Mouse (Mus musculus): ENCODE results near the gene Ccdc33.

The Ccdc33 gene

GRCm38 (mm10) chr9:58087277-58087998 lies 31.2 kb downstream of the Ccdc33 start:
- DNase-seq, result no peak

DNA sequence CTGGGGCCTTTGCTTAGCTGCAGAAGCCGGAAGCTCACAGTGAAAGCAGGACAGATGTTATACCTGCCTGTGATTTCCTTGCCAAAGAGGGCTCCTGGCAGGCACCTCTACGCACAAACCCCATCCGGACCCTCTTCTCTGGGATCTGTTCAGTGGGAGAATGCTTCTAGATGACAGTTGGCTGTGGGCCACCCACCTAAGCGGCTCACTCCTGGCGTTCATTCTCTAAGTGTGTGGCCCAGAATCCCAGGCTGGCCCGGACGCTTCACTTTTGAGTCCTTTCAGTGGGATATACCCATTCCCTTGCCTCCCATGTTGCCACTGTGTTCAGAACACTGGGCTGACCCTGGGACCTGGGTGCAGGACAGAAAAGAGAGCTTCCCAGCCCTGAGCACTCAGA lies 31.8 kb downstream of the Ccdc33 start:
- DNase-seq, result no peak

GRCm38 (mm10) chr9:58086203-58086602 lies 32.4 kb downstream of the Ccdc33 start:
- no peak for DNase-seq

- DNase-seq, result peak; percentile 83
These were observed 33.5 kb downstream of the Ccdc33 start for GRCm38 (mm10) chr9:58085074-58085473.

- DNase-seq, result no peak
These were observed 34.0 kb downstream of the Ccdc33 start for GRCm38 (mm10) chr9:58084586-58084985.

DNA sequence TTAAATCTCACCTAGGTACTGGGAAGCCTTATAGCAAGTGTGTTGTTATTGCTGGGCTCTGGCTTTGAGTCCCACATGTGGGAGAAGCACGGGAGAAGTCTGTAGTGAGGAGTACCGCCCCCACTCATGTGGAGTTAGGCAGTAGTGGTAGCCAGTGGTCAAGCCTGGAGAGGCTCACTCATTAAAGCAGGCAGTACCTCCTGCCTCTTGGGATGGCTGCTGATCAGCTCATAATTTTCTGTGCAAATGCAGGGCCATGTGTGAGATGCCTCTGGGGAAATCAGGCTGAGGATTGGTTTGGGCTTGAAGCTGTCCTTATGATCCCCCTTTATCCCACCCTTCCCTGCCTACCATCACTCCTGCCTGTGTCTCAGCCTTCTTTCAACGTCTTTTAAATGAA lies 44.1 kb downstream of the Ccdc33 start:
- DNase-seq, result no peak

GRCm38 (mm10) chr9:58067546-58067945 lies 51.1 kb downstream of the Ccdc33 start:
- no peak for DNase-seq

GRCm38 (mm10) chr9:58066731-58067095 lies 51.9 kb downstream of the Ccdc33 start:
- peak; percentile 82 for DNase-seq

DNA sequence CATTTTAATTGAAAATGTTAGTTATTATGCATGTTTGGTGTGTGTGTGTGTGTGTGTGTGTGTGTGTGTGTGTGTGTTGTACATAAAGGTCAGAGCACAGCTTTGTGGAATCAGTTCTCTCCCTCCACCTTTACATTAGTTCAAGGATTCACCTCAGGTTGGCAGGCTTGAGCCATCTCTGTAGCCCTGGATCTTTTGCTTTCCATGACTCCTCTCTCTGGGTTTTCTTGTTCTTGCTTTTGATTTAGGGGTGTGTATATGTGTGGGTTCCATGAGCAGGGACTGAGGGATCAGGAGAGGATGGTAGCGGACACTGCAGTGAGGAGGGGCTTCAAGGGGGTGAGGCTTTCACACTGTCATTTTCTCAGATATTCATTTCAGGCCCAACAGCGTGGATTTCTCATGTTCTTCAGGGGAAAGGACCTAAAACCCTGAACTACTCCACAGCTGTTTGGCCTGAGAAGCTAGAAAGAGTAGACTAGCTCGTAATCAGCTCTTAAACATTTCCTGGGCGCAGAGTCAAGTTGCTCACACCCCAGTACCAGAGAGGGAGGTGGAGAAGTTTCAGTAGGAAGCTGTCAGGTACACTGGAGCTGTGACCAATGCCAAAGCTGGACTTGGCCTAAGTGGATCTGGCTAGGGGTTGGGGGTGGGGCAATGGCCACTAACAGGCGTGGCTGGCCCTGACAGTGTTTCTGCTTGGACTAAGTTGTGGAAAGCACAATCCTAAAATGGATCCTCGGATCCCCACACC lies 52.5 kb downstream of the Ccdc33 start:
- DNase-seq, result no peak

- no peak for DNase-seq
These were observed 53.1 kb downstream of the Ccdc33 start for GRCm38 (mm10) chr9:58065532-58065931.

GRCm38 (mm10) chr9:58063531-58063930 lies 55.1 kb downstream of the Ccdc33 start, which contains the start of gene Stra6:
Stra6 (plus strand) TSS chr9:58063788.
- peak; percentile 66 for DNase-seq

- DNase-seq, result no peak
These were observed 57.7 kb downstream of the Ccdc33 start for GRCm38 (mm10) chr9:58060677-58061667.

DNA sequence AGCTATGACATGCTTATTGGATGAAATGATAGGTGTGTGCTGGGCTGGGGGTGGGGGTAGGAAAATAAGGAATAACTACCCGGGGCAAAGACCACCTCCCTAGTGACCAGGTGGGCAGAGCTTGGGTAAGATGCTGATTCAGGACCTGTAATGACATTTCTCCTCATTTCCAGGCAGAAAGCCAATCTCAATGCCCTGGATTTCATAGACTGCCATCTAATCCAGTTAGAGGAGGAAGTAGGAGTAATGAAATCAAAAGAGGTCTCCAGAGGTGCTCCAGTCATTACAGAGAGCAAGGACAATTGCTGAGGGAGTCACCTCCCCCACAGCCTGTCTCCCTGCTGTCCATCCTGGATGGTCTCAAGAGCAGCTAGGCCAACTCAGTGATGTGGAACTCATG lies 58.7 kb downstream of the Ccdc33 start:
- DNase-seq, result no peak

DNA sequence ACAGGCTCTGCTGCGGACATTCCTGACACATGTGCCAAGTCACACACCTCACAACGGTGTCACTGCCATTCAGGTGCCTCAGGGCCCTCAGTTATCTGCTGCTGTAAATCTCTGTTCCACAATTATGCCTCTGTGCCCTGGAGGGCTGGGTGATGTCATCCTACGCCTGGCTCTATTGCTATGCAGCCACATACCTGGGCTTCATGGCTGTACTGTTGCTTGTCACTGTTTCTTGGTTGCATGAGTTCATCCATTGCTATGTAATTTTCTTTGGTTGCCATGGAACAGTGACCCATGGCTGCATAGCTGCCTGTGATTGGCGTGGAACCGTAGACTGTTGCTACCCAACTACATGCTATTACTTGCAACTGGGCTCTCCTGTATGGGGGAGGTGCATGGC lies 63.0 kb downstream of the Ccdc33 start:
- no peak for DNase-seq

DNA sequence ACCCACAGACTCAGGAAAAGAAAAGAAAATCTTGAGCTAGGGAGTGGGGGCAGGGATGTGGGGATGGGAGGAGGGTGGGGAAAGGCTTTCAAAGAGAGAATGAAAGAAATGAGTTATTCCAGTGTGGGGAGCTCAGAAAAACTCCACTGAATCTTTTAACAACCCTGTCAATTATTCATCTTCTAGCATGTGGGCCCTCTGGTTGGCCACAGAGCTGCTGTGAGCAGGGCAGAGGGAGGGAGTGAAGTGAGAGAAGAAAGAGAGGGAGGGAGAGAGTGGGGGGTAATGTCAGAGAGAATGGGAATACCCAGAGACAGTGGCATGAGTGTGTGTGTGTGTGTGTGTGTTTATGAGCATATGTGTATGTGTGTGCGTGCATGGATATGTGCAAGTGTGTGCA lies 64.6 kb downstream of the Ccdc33 start:
- no peak for DNase-seq

DNA sequence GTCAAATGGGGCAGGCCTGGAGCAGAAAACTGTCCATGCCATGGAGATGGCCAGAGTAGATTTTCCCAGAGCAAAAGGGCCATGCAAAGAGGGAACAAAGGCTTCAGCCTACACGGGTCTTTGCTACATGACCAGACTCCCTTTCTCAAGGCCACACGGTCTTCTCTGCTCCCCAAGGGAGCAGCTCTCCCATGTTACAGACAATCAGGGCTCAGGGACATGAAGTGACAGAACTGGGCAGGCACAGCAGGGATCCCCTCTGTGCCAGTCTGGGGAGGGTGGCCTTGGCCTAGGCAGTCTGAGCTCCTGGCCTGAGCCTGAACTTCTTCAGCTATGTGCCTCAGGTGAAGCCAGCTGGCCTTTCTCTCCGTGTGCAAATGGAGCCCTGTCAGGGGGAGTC lies 65.1 kb downstream of the Ccdc33 start:
- no peak for DNase-seq

GRCm38 (mm10) chr9:58053102-58053501 lies 65.5 kb downstream of the Ccdc33 start:
- DNase-seq, result peak; percentile 64

DNA sequence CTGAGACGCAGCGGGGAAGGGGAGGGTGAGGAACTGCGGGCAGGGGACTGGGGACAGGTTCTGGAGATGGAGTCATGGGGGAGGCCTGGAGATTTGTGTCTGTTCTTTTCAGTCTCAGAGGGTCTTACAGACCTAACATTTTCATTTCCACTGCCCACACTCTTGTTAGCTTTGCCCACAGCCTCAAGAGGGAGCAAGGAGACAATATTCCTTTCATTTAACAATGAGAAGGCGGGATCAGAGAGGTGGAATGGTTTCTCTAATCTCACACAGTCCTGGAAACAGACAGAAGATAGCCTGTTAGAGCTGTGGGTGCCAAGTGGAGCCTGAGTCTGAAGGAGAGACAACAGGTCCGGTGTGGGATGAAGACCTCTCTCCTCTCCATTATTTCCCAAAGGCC lies 66.7 kb downstream of the Ccdc33 start:
- no peak for DNase-seq

GRCm38 (mm10) chr9:58049861-58050260 lies 68.8 kb downstream of the Ccdc33 start:
- DNase-seq, result no peak

- DNase-seq, result no peak
These were observed 69.4 kb downstream of the Ccdc33 start for GRCm38 (mm10) chr9:58049186-58049585.

DNA sequence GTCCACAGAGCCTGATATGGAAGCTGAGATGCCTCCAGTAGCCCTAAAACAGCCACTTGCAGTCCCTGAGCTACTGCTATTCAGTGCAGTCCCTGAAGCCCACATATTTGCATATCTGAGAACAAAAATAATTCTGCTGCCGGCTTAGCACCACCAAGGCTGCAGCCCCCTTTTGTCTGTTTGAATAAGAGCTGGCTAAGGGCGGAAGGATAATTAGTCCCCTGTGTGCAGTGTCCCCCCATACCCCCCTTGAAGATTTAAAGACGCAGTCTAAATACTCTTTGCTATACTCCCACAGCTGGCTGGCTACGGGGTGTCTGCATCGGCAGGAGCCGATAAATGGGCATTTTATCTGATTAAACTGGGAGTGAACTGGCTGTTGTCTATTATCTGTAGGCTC lies 70.0 kb downstream of the Ccdc33 start:
- no peak for DNase-seq

- DNase-seq, result no peak
These were observed 71.6 kb downstream of the Ccdc33 start for GRCm38 (mm10) chr9:58047061-58047460.

DNA sequence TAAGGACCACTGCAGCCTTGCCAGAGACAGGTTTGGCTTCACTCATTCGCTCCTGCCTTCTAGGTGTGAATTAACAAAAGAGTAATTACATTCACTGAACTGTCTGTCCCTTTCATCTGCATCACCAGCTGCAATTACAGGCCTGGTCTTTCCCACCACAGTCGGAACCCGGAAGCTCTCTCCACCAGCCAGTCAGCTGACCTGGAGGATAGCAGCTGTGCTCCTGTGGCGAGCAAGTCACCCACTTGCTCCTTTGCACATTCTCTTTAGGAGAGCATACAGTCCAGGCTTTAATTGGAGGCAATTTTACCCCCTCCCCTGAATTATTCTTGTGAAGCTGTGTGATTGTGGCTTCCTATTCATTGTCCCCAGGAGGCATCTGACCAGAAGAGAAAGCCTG lies 73.0 kb downstream of the Ccdc33 start:
- no peak for DNase-seq
